Mouse (Mus musculus): ENCODE measurements around the gene Rsrp1. TPM values are rescaled to one million over a fixed set of nuclear protein-coding genes. Genes with fewer than 3 reads are reported as not detected.

Rsrp1 gene
- polyA plus RNA-seq, 1 experiment from 2014 or later: 538 TPM

Other genes with a start within 250 kb of the Rsrp1 start
- gene Man1c1, start 219.3 kb upstream of the Rsrp1 start, polyA plus RNA-seq (2015; fragmentation: Nextera tagmentation; extraction: Ambion mirVana): 3.6 and 3.8 TPM in 2 replicates
- 2.9 and 4.1 TPM in 2 replicates for gene Ldlrap1, start 155.6 kb upstream of the Rsrp1 start, polyA plus RNA-seq (2015; fragmentation: Nextera tagmentation; extraction: Ambion mirVana)
- gene Maco1, start 70.2 kb upstream of the Rsrp1 start, polyA plus RNA-seq (2015; fragmentation: Nextera tagmentation; extraction: Ambion mirVana): 112 and 115 TPM in 2 replicates
- gene Rhd, start 59.1 kb upstream of the Rsrp1 start, polyA plus RNA-seq (2015; fragmentation: Nextera tagmentation; extraction: Ambion mirVana): 1.3 and 2.3 TPM in 2 replicates
- gene Tmem50a, start 8.6 kb upstream of the Rsrp1 start, polyA plus RNA-seq (2015; fragmentation: Nextera tagmentation; extraction: Ambion mirVana): 211 and 212 TPM in 2 replicates
- gene Syf2, start 7.3 kb downstream of the Rsrp1 start, polyA plus RNA-seq (2015; fragmentation: Nextera tagmentation; extraction: Ambion mirVana): 65.5 and 70.4 TPM in 2 replicates
- 0.10 and 0.27 TPM in 2 replicates for gene Runx3, start 197.1 kb downstream of the Rsrp1 start, polyA plus RNA-seq (2015; fragmentation: Nextera tagmentation; extraction: Ambion mirVana)

Measured in hindbrain, embryonic 13.5 days (tissue).